Mouse (Mus musculus) B cell, adult 67 days (primary cell): ENCODE data around the gene Cul4a. TPM values are rescaled to one million over a fixed set of nuclear protein-coding genes. Genes with fewer than 3 reads are reported as not detected.

Source experiments
- total RNA-seq, 2 experiments: library from RNA; stranded (reverse); gene quantifications; 4 replicates each; pipeline ENCODE4 v1.2.4; 2023

Cul4a gene
- total RNA-seq = 10 to 100 TPM; 50.5 to 70.9 TPM

DNA sequence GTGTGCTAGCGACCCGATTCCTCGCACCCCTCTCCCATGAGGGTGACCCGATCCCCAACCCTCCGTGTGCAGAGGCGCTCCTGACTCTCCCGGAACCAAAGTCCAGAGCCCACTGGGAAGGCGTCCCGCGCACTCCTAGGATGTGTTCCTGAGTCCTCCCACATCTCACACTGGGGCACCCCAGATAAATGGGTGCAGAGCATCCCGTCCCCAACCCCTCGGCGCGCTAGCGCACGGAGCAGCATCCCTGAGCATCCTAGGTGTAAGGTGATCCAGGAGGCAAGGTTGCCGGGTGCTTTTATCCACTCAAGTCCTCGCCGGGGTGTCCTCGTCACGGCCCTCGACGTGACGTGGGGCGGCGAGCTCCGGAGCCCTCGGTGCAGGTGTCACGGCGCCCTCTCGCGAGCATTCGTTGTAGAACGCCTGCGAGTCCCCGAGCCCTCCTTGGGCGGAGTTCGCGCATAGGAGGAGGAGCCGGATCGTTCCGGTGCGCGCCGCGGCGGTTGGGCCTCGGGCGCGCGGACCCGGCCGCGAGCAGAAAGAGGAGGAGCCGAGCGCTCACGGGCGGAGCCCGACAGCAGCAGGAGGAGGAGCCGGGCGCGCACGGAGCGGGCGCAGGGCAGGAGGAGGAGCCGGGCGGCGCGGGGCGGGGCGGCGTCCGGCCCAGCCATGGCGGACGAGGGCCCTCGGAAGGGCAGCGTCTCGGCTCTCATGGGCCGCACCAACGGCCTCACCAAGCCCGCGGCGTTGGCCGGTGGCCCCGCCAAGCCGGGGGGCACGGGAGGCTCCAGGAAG is at the start of gene Cul4a, which contains the start of gene Pcid2:
Gene Cul4a (plus strand): TSS at position 535 of the 795 bp plus-strand sequence.
Gene Pcid2 (minus strand): TSS at position 373 of the 795 bp plus-strand sequence.

DNA sequence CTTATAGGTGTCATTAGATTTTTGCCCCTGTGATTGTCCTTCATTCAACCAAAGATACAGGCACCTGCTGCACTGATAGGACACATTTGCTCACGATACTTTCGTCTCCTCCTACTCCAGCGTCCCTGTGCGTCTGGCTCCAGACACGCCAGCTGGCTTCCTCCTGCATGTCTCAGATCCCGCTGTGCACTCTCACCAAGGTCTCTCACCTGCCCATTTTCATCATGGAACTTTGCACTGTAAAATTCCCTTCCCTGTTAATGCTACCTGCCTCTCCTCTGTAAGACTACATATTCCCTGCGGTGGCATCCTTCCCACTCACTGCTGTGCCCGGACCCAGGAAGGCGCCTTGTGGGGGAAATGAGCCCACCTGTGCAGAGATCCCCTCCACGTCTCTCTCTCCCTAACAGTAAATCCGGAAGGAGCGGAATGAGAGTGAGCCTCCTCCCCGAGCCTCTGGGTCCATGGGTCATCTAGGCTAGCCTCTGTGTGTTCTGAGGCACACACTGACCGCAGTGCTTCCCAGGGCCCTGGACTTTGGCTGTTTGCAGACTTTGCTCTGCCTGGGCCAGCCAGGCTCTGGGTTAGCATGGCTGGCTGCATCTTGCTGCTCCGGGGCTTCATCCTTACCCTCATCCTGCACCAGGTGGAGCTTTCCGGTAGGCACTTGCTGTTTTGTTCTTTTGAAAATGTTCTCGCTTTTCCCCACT is 44.8 kb upstream of the Cul4a start, which contains the start of gene Proz:
Gene Proz (plus strand): TSS at position 474 of the 710 bp plus-strand sequence.

GRCm38 (mm10) chr8:13158718-13159376 is 53.4 kb downstream of the Cul4a start, which contains the start of gene Lamp1:
Gene Lamp1 (plus strand): TSS chr8:13159161.

Other genes starting within 250 kb of the Cul4a start
- gene Mcf2l, start 231.8 kb upstream of the Cul4a start, total RNA-seq = not detected
- gene F7, start 79.6 kb upstream of the Cul4a start, total RNA-seq = not detected
- gene F10, start 68.3 kb upstream of the Cul4a start, total RNA-seq = not detected
- gene Proz, start 44.7 kb upstream of the Cul4a start, total RNA-seq = not detected
- 10 to 100 TPM; 35.5 to 38.6 TPM for gene Pcid2, start 162 bp upstream of the Cul4a start, total RNA-seq
- 100 to 1,000 TPM; 127 to 133 TPM for gene Lamp1, start 53.5 kb downstream of the Cul4a start, total RNA-seq
- not detected for gene Grtp1, start 95.0 kb downstream of the Cul4a start, total RNA-seq
- not detected for gene Adprhl1, start 148.5 kb downstream of the Cul4a start, total RNA-seq
- 10 to 100 TPM; 15.5 to 16.7 TPM for gene Dcun1d2, start 182.5 kb downstream of the Cul4a start, total RNA-seq
- gene Tmco3, start 182.6 kb downstream of the Cul4a start, total RNA-seq = 10 to 100 TPM; 16.1 to 23.5 TPM
- 10 to 100 TPM; 21.5 to 24.0 TPM for gene Tfdp1, start 233.1 kb downstream of the Cul4a start, total RNA-seq